Mouse (Mus musculus) erythroblast, embryonic 14.5 days (primary cell): Measurements from ENCODE around the gene Papln.

Source experiments
- GATA1 ChIP-seq: IDR thresholded peaks from 2 replicates; pipeline ENCODE4 v1.6.1; 2012; ENCODE audit warnings: low read length, inconsistent platforms, mixed read lengths
- TAL1 ChIP-seq: IDR thresholded peaks from 3 replicates; pipeline ENCODE4 v1.6.1; 2012; ENCODE audit warnings: low read length, inconsistent platforms, mixed read lengths

DNA sequence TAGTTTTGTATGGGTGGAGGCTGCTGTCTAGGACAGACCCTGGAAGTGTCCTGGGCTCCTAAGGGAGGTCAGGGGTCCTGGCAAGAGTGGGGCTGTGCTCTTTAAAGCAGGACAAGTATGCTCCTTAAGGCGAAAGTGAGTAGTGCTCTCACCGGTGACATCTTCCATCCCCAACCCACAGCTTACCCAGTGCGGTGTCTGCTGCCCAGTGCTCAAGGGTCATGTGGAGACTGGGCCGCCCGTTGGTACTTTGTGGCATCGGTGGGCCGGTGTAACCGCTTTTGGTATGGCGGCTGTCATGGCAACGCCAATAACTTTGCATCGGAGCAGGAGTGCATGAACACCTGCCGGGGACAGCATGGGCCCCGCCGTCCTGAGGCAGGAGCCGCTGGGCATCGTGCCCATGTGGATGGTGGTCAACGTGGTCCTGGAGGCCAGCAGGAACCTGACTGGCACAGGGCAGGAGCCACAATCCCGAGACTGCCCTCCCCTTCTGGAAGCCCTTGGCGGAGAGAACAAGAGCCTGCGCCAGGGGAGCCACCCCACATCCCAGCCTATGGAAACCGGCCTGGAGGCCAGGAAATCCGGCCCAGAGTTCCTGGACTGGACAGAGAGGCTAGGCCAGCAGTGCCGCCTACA, 18.3 kb downstream of the Papln start:
- no peak for TF ChIP-seq GATA1
- TF ChIP-seq TAL1 = no peak
